Mouse (Mus musculus) heart, postnatal 0 days (tissue): ENCODE results near the gene Zfr2. TPM values are rescaled to one million over a fixed set of nuclear protein-coding genes. Genes with fewer than 3 reads are reported as not detected.
A peak's percentile ranks its signal among the peaks of the same experiment; 100 is the strongest.

Experiments used
- ATAC-seq: fragments of 200-750 bp; cut with Nextera tagmentation; 2 replicates; pipeline ENCODE4 v1.8.0; 2017; ENCODE audit warnings: low read depth, moderate number of reproducible peaks, moderate library complexity; ENCODE audit not compliant: insufficient read depth
- DNase-seq: peaks from one replicate; pipeline ENCODE4 v3.0.0-alpha.2; 2016; ENCODE audit warnings: low spot score
- H3K27ac ChIP-seq: fragments of 300-500 bp; sonication (generic); 2 replicates; pipeline ENCODE4 v1.5.1; 2014; ENCODE audit warnings: low read depth, mild to moderate bottlenecking
- H3K27me3 ChIP-seq: fragments of 300-500 bp; sonication (generic); 2 replicates; pipeline ENCODE4 v1.6.1; 2014; ENCODE audit warnings: low read length, mixed read lengths; ENCODE audit not compliant: control insufficient read depth, insufficient read depth
- H3K36me3 ChIP-seq: fragments of 300-500 bp; sonication (generic); replicated peaks from 2 replicates; pipeline ENCODE4 v1.6.1; 2014; ENCODE audit warnings: low read length, mixed read lengths; ENCODE audit not compliant: control insufficient read depth, insufficient read depth
- H3K4me1 ChIP-seq: fragments of 300-500 bp; sonication (generic); 2 replicates; pipeline ENCODE4 v1.6.1; 2014; ENCODE audit warnings: antibody characterized with exemption; ENCODE audit not compliant: control insufficient read depth, insufficient read depth
- H3K4me2 ChIP-seq: fragments of 300-500 bp; sonication (generic); 2 replicates; pipeline ENCODE4 v1.6.1; 2014; ENCODE audit warnings: low read depth, mild to moderate bottlenecking, low read length, moderate library complexity
- H3K4me3 ChIP-seq: fragments of 300-500 bp; sonication (generic); 2 replicates; pipeline ENCODE4 v1.5.1; 2014; ENCODE audit warnings: low read depth, low read length
- H3K9ac ChIP-seq: fragments of 300-500 bp; sonication (generic); replicated peaks from 2 replicates; pipeline ENCODE4 v1.6.1; 2014; ENCODE audit warnings: low read depth, low read length, mixed read lengths
- H3K9me3 ChIP-seq: fragments of 300-500 bp; sonication (generic); replicated peaks from 2 replicates; pipeline ENCODE4 v1.6.1; 2016; ENCODE audit warnings: low read length; ENCODE audit not compliant: control insufficient read depth
- CTCF ChIP-seq: IDR thresholded peaks from 2 replicates; pipeline ENCODE4 v1.5.1; 2016; ENCODE audit warnings: antibody characterized with exemption, control low read depth, low read depth
- EP300 ChIP-seq: IDR thresholded peaks from 2 replicates; pipeline ENCODE4 v1.6.1; 2016; ENCODE audit warnings: antibody characterized with exemption, low read depth
- WGBS: fragments of 180-500 bp; shearing (Covaris S2); extraction: QIAGEN DNeasy Blood & Tissue Kit; methylation state at CpG from one replicate; pipeline ENCODE4 v1.1.7; 2014; 5-methylcytosine and 5-hydroxymethylcytosine counted together
- polyA plus RNA-seq: library from polyadenylated mRNA; unstranded; fragments of >200 nt; fragmentation: Nextera tagmentation; extraction: Ambion mirVana; gene quantifications from 2 replicates; pipeline ENCODE4 v1.2.1, GENCODE M21; 2015
- total RNA-seq: library from RNA; depleted of rRNA; stranded (reverse); fragments of >200 nt; gene quantifications from 2 replicates; pipeline ENCODE4 v1.2.3, GENCODE M21; 2014; ENCODE audit warnings: low replicate concordance

The Zfr2 gene
- total and polyA plus RNA-seq, 2 experiments from 2014 or later: 2.2 to 10.2 TPM

- peak overlapping the region; percentile 74 for H3K9ac ChIP-seq
- peak overlapping the region; percentile 98 for H3K27ac ChIP-seq
- H3K4me3 ChIP-seq: peak overlapping the region; percentile 51
- TF ChIP-seq CTCF (no peak), EP300 (peak; percentile 91)
- DNase-seq (peak; percentile 83), ATAC-seq (peak; percentile 67)
- no peaks in the 10 kb centered on the region for H3K9me3 ChIP-seq
- no peaks in the 10 kb centered on the region for H3K27me3 ChIP-seq
- H3K36me3 ChIP-seq: no peaks in the 10 kb centered on the region
- WGBS: 7% methylated on average over 37 of the region's 37 CpGs
- peak overlapping the region; percentile 62 for H3K4me2 ChIP-seq
- H3K4me1 ChIP-seq: peaks cover 17% of the 10 kb centered on the region; the same call in 1 of the 2 replicates
Observed at GRCm38 (mm10) chr10:81193991-81194774, 38.8 kb upstream of the Zfr2 start.

- peak overlapping the region; percentile 62 for H3K4me2 ChIP-seq
- peaks cover 23% of the 10 kb centered on the region; the same call in 1 of the 2 replicates for H3K4me1 ChIP-seq
- no peak for ATAC-seq
- H3K9ac ChIP-seq: peak overlapping the region; percentile 74
- H3K36me3 ChIP-seq: no peaks in the 10 kb centered on the region
- no peak for DNase-seq
- peak overlapping the region; percentile 98 for H3K27ac ChIP-seq
- H3K27me3 ChIP-seq: no peaks in the 10 kb centered on the region
- H3K4me3 ChIP-seq: peak overlapping the region; percentile 51
- H3K9me3 ChIP-seq: no peaks in the 10 kb centered on the region
- 27% methylated on average over 4 of the region's 4 CpGs for WGBS
- TF ChIP-seq EP300 (no peak), CTCF (no peak)
Observed at GRCm38 (mm10) chr10:81195300-81195699, 37.7 kb upstream of the Zfr2 start.

- DNase-seq (peak; percentile 53), ATAC-seq (0 out of 2 replicates have a peak, but pooled peaks have one; percentile 1)
- H3K4me2 ChIP-seq: peak overlapping the region; percentile 62
- H3K27me3 ChIP-seq: no peaks in the 10 kb centered on the region
- H3K36me3 ChIP-seq: no peaks in the 10 kb centered on the region
- peak overlapping the region; percentile 74 for H3K9ac ChIP-seq
- 27% methylated on average over 11 of the region's 11 CpGs for WGBS
- peak overlapping the region; percentile 51 for H3K4me3 ChIP-seq
- H3K4me1 ChIP-seq: peaks cover 33% of the 10 kb centered on the region
- peak overlapping the region; percentile 98 for H3K27ac ChIP-seq
- no peaks in the 10 kb centered on the region for H3K9me3 ChIP-seq
- peak; percentile 67; the same call in 1 of the 2 replicates for TF ChIP-seq EP300
- TF ChIP-seq CTCF: no peak
Observed at GRCm38 (mm10) chr10:81196470-81197065, 36.4 kb upstream of the Zfr2 start.

GRCm38 (mm10) chr10:81197305-81197704 is 35.6 kb upstream of the Zfr2 start:
- no peak for TF ChIP-seq CTCF
- TF ChIP-seq EP300: peak; percentile 74; the same call in 1 of the 2 replicates
- DNase-seq: peak; percentile 50
- WGBS: 21% methylated on average over 6 of the region's 6 CpGs
- Histone ChIP-seq H3K36me3 (no peaks in the 10 kb centered on the region), H3K4me3 (peak overlapping the region; percentile 9; the same call in 1 of the 2 replicates), H3K4me2 (peak overlapping the region; percentile 62), H3K27me3 (no peaks in the 10 kb centered on the region), H3K4me1 (peaks cover 27% of the 10 kb centered on the region), H3K9ac (peak overlapping the region; percentile 74), H3K27ac (peak overlapping the region; percentile 98), H3K9me3 (no peaks in the 10 kb centered on the region)
- ATAC-seq: no peak

GRCm38 (mm10) chr10:81198230-81198629 is 34.7 kb upstream of the Zfr2 start:
- H3K4me1 ChIP-seq: peaks cover 21% of the 10 kb centered on the region
- H3K27me3 ChIP-seq: no peaks in the 10 kb centered on the region
- H3K9ac ChIP-seq: no peak overlapping the region
- peak; percentile 77 for TF ChIP-seq CTCF
- no peak for TF ChIP-seq EP300
- H3K9me3 ChIP-seq: no peaks in the 10 kb centered on the region
- H3K4me2 ChIP-seq: no peak overlapping the region
- H3K36me3 ChIP-seq: no peaks in the 10 kb centered on the region
- ATAC-seq (no peak), DNase-seq (peak; percentile 76)
- H3K27ac ChIP-seq: peak overlapping the region; percentile 98
- 2% methylated on average over 9 of the region's 9 CpGs for WGBS
- H3K4me3 ChIP-seq: no peak overlapping the region
